Mouse (Mus musculus): ENCODE measurements at regions not wholly inside any gene's neighbourhood (a gene's known extent, or its start where the extent isn't known, plus 50 kb on each side); places are given as distances from the start of the nearest gene placed in this dataset.
A peak's percentile ranks its signal among the peaks of the same experiment; 100 is the strongest.

DNA sequence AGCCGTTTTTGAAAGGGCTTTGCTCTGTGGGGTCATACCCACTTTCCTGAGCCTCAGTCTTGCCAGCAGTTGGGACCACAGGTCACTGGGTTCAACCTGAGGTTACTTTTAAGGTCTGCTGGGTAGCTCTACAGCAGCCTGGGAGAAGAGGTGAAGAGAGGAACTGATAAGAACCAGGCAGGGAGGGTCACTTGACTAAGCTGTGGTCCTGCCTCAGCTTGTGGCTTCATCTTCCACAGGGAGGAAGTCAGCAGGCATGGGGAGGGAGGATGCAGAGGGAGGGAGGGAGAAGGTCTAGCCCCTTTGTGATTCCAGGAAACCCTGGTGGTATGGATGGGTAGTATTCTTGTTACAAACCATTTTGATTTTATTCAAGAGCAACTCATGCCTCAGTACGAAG lies 59.9 kb upstream of the Lrpap1 start:
- no peak for DNase-seq (ENCODE audit: extremely low spot score)

DNA sequence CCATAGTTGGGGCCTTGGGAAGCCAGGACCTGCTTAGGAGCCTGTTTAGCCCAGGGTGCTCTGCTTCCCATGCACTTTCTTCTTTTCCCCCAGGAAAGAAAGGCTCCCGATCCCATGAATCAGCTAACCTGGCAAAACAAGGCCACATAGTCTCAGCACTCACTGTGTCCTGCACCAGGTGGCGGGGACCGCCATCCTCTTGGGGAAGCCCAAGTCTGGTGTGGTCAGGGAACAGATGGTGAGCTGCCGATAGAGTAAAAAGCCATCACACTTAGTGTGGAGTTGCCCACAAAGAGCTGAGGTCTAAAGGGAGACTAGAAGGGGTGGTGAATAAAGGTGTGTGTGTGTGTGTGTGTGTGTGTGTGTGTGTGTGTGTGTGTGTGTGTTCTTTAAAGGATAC lies 57.0 kb upstream of the Lrpap1 start:
- DNase-seq (ENCODE audit: extremely low spot score): no peak

DNA sequence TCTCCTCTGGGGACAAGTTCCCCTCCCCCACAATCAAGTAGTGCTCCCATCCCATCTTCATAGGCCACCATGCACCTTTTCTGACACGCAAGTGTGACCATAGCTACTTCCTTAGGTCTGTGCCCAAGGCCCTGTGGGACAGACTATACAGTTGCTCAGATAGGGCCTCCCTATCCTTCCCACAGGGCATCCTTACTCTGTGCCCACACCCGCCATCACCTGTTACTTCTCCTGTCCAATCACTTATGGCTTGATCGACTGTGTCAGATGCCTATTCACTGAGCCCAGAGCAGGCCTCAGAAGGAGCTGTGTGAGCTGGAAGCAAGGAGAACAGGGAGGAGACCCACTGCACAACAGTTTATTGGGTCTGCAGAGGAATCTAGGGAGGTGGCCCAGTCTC lies 56.6 kb upstream of the Lrpap1 start:
- DNase-seq (ENCODE audit: extremely low spot score): no peak

DNA sequence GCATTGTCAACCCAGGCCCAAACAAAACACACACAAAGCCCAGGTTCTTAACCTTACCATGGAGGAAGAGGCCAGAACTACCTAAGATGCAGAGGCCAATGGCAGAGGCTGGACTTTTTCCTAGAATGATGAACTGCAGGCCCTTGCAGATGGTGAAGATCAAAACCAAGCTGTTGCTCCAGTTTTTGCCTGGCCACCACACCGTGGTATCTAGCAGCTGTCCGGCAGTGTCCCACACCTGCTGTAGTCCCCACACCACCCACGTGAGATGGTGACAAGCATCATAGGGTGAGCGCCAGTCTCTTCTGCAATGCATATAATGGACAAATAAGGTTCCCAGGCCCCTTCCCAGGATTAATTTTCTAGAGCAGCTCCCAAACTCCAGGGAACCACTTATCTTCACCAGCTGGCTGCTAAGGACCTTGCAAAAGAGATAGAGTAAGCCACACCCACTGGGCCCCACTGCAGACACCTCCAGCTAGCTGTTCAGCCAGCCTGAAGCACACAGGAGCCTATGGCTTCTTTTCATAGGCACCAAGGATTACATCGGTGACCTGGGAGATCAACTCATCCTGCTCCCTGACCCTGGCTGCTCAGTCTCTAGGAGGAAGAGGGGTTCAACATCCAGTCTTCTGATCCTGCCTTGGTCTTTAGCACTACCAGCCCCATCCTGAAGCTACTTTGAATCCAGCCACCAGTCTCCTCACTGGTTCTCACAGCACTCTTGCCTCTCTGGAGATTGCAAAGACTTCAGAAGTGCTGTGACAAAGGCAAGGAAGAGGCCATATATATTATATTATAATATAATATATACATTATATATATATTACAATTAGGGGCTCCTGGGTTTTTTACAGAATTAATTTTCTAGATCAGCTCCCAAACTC lies 55.6 kb upstream of the Lrpap1 start:
- no peak for DNase-seq (ENCODE audit: extremely low spot score)

DNA sequence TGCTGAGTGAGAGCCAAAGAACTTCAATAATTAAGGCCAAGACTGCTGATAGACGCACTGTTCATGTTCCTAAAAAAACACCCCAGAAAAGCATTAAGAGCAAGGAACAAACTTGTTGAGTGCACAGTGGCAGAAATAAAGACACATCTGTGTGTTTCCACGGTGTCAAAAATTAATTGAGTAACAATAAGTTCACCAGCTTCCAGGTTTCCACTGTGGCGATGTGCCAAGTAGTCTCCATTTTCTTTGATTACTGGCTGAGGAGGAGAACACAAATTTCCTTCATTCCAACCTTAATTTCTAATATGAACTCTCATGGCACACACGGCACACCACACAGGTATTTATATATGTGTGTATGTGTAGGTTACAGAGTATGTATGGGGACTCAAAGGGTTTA lies 54.3 kb upstream of the Lrpap1 start:
- no peak for DNase-seq (ENCODE audit: extremely low spot score)

DNA sequence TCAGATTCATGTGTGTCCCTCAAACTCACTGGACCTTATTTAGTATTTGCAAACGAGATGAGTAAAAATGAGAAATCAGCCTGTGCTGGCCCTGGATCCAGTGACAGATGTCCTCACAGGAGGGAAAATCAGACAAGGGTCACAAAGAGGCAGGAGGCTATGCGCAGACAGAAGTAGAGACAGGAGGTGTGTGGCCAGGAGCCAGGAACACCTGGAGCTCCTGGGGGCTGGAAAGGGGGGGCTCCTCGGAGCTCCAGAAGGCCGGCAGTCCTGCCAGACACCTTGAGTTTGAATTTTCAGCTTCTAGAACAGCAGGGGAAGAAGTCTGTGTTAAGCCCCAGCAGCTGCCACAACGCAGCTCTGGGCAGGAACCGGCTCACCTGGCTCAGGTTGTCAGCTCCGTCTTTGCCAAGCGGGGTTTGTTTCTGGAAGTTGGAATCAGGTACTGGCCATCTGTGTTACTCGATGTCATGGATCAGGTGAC lies 53.7 kb upstream of the Lrpap1 start:
- no peak for DNase-seq (ENCODE audit: extremely low spot score)

DNA sequence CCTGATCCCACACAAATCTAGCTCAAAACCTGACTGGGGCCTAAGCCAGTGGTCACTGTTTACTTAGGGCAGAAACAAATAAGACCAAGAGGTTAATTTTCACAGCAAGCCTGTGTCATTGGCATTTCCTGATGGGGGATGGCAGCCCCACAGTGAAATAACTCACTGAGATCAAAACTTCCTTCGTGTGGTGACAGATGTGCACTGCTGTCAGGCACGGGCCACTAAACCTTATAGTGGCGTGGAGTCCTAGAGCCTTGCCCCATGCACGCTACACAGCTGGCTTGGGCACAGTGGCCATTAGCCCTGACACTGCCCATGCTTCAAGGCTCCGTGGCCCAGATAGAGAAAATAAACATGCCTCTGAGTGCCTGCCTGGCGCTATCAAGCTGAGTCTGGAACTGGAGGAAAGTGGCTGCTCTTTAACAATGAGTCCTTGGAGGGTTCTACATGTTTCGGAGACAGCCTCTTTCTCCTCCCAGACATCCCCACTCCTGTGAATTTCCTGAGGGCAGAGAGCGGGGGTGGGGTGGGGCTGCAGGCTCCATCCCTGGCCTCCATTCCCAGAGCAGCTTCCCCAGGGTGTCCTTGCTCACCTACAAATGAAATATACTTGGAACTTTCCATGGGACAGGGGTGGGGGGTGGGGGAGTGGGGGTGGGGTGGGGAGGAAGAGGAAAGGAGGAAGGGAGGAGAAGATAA lies 52.9 kb upstream of the Lrpap1 start:
- DNase-seq (ENCODE audit: extremely low spot score): peak; percentile 35

DNA sequence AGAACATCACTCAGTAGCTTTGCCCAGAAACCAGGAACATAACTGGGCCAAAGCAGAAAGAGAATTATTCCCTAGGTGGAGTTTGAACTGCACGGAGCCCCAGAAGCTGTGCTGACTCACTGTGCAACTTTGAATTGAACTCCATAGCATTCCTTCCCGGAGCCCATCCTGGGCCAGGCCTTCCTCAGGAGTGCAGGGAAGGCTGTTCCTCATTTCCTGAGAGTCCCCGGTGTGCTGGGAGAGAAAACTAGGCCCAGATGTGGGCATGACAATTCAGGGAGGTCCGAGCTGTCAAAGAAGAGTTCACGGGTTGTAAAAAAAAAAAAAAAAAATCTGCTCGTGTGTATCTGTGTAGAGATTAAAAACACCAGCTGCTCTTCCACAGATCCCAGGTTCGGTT lies 50.8 kb upstream of the Lrpap1 start:
- peak; percentile 10 for DNase-seq (ENCODE audit: extremely low spot score)

DNA sequence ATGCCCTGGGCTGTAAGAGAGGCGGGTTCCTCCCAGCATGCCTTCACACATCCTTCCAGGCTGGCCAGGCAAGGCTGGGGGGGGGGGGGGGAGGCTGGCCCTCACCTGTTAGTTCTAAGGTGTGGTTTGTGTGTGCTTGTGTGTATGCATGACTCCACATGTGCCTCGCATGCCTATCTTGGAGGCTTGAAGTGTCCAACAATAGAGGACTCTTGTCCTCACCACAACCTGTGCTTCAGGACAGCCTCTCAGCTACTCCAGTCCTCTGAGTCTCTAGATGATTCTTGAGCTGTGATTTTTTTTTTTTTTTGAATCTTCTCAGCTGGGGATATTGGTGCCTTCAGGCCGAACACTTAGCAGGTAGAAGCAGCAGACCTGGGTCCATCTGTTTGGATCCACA lies 50.2 kb upstream of the Lrpap1 start:
- DNase-seq (ENCODE audit: extremely low spot score): no peak

Measured in embryo, embryonic 9.5 days (tissue).